Mouse (Mus musculus): ENCODE results near the gene Spryd4.
"Not testable (repeated sequence)": the region's sequence is repeated elsewhere in the genome, so short reads cannot be mapped to it uniquely, and the experiment has no call there.

Spryd4 gene

DNA sequence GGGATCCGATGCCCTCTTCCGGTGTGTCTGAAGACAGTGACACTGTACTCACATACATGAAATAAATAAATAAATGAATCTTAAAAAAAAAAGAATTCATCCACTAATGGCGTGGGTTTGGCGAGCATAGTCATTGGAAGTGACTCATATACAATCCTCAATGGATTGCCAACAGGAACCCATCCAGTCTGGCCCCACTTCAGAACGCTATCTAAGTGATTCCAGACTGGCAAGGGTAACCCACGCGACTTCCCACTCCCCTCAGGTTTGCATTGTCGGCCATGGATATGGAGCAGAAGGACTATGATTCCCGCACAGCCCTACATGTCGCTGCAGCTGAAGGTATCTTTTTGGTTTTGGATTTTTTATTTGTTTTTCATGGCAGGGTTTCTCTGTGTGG lies 3.3 kb downstream of the Spryd4 start:
- Histone ChIP-seq H3K4me3 (replicated peaks; ENCODE audit: low read length) (no peak overlapping the region), H3K36me3 (ENCODE audit: insufficient read depth, low read length) (peaks cover 62% of the 10 kb centered on the region), H3K4me1 (replicated peaks; ENCODE audit: low read depth, low read length) (peaks cover 67% of the 10 kb centered on the region), H3K27me3 (ENCODE audit: insufficient read depth, low read length) (peaks cover 2% of the 10 kb centered on the region), H3K9me3 (ENCODE audit: low read length) (no peaks in the 10 kb centered on the region)
- TF ChIP-seq CTCF (conservative IDR thresholded peaks at IDR 0.05; ENCODE audit: low read length) (no peak), NANOG (IDR thresholded peaks at IDR 0.05; ENCODE audit: borderline replicate concordance, low read length) (no peak), POU5F1 (IDR thresholded peaks at IDR 0.05; ENCODE audit: borderline replicate concordance, low read length) (no peak)

GRCm38 (mm10) chr10:128204941-128205340 lies 6.7 kb downstream of the Spryd4 start:
- Histone ChIP-seq H3K4me3 (replicated peaks; ENCODE audit: low read length) (peak overlapping the region; percentile 45), H3K9me3 (ENCODE audit: low read length) (no peaks in the 10 kb centered on the region), H3K27me3 (ENCODE audit: insufficient read depth, low read length) (no peaks in the 10 kb centered on the region), H3K4me1 (replicated peaks; ENCODE audit: low read depth, low read length) (peaks cover 59% of the 10 kb centered on the region), H3K36me3 (ENCODE audit: insufficient read depth, low read length) (peaks cover 73% of the 10 kb centered on the region)
- no peak for TF ChIP-seq NANOG (IDR thresholded peaks at IDR 0.05; ENCODE audit: borderline replicate concordance, low read length)
- TF ChIP-seq CTCF (conservative IDR thresholded peaks at IDR 0.05; ENCODE audit: low read length) = no peak
- TF ChIP-seq POU5F1 (IDR thresholded peaks at IDR 0.05; ENCODE audit: borderline replicate concordance, low read length) = no peak

- peaks cover 52% of the 10 kb centered on the region for H3K36me3 ChIP-seq (ENCODE audit: insufficient read depth, low read length)
- H3K27me3 ChIP-seq (ENCODE audit: insufficient read depth, low read length) = no peaks in the 10 kb centered on the region
- H3K4me1 ChIP-seq (replicated peaks; ENCODE audit: low read depth, low read length) = peaks cover 55% of the 10 kb centered on the region
- no peaks in the 10 kb centered on the region for H3K9me3 ChIP-seq (ENCODE audit: low read length)
- no peak overlapping the region for H3K4me3 ChIP-seq (replicated peaks; ENCODE audit: low read length)
- no peak for TF ChIP-seq NANOG (IDR thresholded peaks at IDR 0.05; ENCODE audit: borderline replicate concordance, low read length)
- no peak for TF ChIP-seq POU5F1 (IDR thresholded peaks at IDR 0.05; ENCODE audit: borderline replicate concordance, low read length)
- TF ChIP-seq CTCF (conservative IDR thresholded peaks at IDR 0.05; ENCODE audit: low read length) = no peak
Observed at GRCm38 (mm10) chr10:128201856-128202255, 9.8 kb downstream of the Spryd4 start.

DNA sequence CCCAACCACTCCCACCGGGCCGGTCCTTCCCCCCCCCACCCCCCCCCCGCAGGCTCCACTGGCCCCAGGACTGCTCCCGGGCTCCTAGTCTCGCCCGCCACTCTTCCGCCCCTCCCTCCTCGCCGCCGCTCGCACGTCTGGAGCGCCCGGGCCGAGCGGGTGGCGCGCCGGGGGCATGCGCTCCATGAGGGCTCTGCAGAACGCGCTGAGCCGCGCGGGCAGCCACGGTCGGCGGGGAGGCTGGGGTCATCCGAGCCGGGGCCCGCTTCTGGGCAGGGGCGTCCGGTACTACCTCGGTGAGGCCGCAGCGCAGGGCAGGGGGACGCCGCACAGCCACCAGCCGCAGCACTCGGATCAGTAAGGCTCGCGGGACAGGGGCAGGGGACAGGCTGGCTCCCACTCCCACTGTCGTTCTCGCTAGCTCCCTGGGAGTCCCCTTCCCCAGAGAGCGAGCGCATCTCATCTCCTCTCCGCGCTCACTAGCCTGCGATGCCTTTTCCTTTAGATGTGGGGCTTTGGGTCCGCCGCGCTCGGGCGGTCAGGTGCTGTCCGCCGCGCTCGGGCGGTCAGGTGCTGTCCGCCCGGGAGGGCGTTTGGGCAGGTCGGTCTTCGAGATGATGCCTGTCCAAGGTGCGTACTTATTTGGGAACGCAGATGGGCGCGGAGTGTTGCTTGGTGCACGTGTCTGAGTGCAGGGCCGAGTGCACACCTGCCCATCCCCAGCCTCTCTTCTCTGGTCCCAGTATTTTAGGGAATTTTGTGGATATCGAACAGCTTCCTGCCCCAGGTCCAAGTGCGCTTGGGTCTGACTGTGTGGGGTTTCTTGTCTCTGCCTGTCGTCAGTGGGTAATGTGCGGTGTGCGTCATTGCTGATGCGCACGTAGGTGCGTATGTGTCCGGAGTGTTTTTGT lies 16.8 kb downstream of the Spryd4 start:
- peak overlapping the region; percentile 97 for H3K4me3 ChIP-seq (replicated peaks; ENCODE audit: low read length)
- peaks cover 9% of the 10 kb centered on the region for H3K36me3 ChIP-seq (ENCODE audit: insufficient read depth, low read length)
- H3K27me3 ChIP-seq (ENCODE audit: insufficient read depth, low read length) = peaks cover 10% of the 10 kb centered on the region
- no peak for TF ChIP-seq POU5F1 (IDR thresholded peaks at IDR 0.05; ENCODE audit: borderline replicate concordance, low read length)
- TF ChIP-seq CTCF (conservative IDR thresholded peaks at IDR 0.05; ENCODE audit: low read length) = no peak
- no peak for TF ChIP-seq NANOG (IDR thresholded peaks at IDR 0.05; ENCODE audit: borderline replicate concordance, low read length)
- H3K9me3 ChIP-seq (ENCODE audit: low read length) = no peaks in the 10 kb centered on the region
- H3K4me1 ChIP-seq (replicated peaks; ENCODE audit: low read depth, low read length) = peaks cover 32% of the 10 kb centered on the region

DNA sequence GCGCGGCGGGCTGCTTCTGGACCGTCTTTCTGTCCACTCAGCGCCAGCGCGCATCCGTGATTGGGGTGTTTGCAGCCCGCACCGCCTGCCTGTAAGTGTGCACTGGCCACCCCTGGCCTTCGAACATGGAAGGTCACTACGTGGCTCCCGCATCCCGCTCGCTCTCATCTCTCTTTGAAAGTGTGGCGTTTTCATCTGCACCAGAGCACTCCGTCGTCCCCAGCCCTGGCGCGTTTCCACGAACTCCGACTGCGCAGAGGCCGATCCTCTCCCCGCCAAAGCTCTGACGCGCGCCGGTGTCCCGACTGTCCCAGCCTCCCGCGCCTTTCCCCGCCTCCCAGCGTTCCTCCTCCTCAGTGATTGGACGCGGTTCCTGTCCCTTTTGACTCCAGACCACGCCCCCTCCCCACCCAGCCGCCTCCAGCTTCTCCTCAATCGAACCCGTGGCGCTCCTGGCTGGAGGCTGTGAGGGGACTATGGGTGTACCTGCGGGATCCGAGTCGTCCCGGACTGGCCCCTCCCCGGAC lies 17.5 kb downstream of the Spryd4 start, which contains the start of gene Gls2:
Gls2 (plus strand) TSS at position 434 of the 527 bp plus-strand sequence.
- Histone ChIP-seq H3K4me1 (replicated peaks; ENCODE audit: low read depth, low read length) (peaks cover 28% of the 10 kb centered on the region), H3K9me3 (ENCODE audit: low read length) (no peaks in the 10 kb centered on the region), H3K27me3 (ENCODE audit: insufficient read depth, low read length) (peaks cover 10% of the 10 kb centered on the region), H3K36me3 (ENCODE audit: insufficient read depth, low read length) (peaks cover 2% of the 10 kb centered on the region), H3K4me3 (replicated peaks; ENCODE audit: low read length) (peak within 1 kb of the TSS; percentile 97)
- no peak for TF ChIP-seq NANOG (IDR thresholded peaks at IDR 0.05; ENCODE audit: borderline replicate concordance, low read length)
- TF ChIP-seq CTCF (conservative IDR thresholded peaks at IDR 0.05; ENCODE audit: low read length) = no peak
- no peak for TF ChIP-seq POU5F1 (IDR thresholded peaks at IDR 0.05; ENCODE audit: borderline replicate concordance, low read length)

- no peak overlapping the region for H3K4me3 ChIP-seq (replicated peaks; ENCODE audit: low read length)
- no peak for TF ChIP-seq CTCF (conservative IDR thresholded peaks at IDR 0.05; ENCODE audit: low read length)
- TF ChIP-seq NANOG (IDR thresholded peaks at IDR 0.05; ENCODE audit: borderline replicate concordance, low read length) = no peak
- no peak for TF ChIP-seq POU5F1 (IDR thresholded peaks at IDR 0.05; ENCODE audit: borderline replicate concordance, low read length)
- H3K36me3 ChIP-seq (ENCODE audit: insufficient read depth, low read length) = no peaks in the 10 kb centered on the region
- peaks cover 10% of the 10 kb centered on the region for H3K27me3 ChIP-seq (ENCODE audit: insufficient read depth, low read length)
- no peaks in the 10 kb centered on the region for H3K9me3 ChIP-seq (ENCODE audit: low read length)
- H3K4me1 ChIP-seq (replicated peaks; ENCODE audit: low read depth, low read length) = peaks cover 24% of the 10 kb centered on the region
Observed at GRCm38 (mm10) chr10:128193113-128193512, 18.5 kb downstream of the Spryd4 start.

DNA sequence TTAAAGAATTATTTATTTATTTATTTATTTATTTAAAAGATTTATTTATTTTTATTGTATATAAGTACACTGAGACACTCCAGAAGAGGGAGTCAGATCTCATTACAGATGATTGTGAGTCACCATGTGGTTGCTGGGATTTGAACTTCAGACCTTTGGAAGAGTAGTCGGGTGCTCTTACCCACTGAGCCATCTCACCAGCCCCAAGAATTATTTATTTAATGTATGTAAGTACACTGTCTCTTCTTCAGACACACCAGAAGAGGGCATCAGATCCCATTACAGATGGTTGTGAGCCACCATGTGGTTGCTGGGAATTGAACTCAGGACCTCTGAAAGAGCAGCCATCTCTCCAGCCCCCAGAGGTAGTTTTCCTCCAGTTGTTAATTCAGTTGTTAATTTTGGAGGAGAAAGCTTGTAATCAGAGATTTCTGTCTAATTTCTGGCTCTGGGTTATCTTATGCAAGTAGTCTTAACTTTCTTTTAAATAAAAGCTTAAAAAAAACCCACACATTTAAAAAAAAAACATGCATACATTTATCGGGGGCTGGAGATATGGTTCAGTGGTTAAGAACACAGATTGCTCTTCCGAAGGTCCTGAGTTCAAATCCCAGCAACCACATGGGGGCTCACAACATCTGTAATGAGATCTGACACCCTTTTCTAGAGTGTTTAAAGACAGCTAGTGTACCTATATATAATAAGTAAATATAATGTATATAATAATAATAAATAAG lies 19.4 kb downstream of the Spryd4 start:
- peaks cover 10% of the 10 kb centered on the region for H3K27me3 ChIP-seq (ENCODE audit: insufficient read depth, low read length)
- peaks cover 26% of the 10 kb centered on the region for H3K4me1 ChIP-seq (replicated peaks; ENCODE audit: low read depth, low read length)
- H3K9me3 ChIP-seq (ENCODE audit: low read length); H3K4me3 ChIP-seq (replicated peaks; ENCODE audit: low read length); H3K36me3 ChIP-seq (ENCODE audit: insufficient read depth, low read length): not testable (repeated sequence)

DNA sequence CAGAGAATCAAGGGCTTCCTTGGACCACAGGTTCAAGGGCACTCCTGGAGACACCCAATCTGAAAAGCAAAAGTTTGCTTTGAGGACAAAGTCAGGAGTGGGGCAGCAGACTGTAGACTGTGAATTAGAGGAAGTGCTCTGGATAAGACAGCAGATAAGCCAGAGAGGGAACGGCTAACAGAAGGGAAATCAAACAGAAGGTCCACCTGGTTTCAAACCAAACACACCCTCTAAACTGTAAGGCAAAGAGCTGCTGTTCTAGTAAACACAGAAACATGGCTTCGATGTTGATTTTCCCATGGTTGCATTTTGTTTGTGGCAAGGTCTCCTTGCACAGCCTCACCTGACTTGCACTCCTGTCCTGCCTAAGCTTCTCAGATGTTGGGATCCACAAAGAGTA lies 20.1 kb downstream of the Spryd4 start:
- TF ChIP-seq CTCF (conservative IDR thresholded peaks at IDR 0.05; ENCODE audit: low read length) (no peak), POU5F1 (IDR thresholded peaks at IDR 0.05; ENCODE audit: borderline replicate concordance, low read length) (no peak), NANOG (IDR thresholded peaks at IDR 0.05; ENCODE audit: borderline replicate concordance, low read length) (no peak)
- peaks cover 10% of the 10 kb centered on the region for H3K27me3 ChIP-seq (ENCODE audit: insufficient read depth, low read length)
- H3K4me3 ChIP-seq (replicated peaks; ENCODE audit: low read length) = no peak overlapping the region
- no peaks in the 10 kb centered on the region for H3K9me3 ChIP-seq (ENCODE audit: low read length)
- H3K4me1 ChIP-seq (replicated peaks; ENCODE audit: low read depth, low read length) = peaks cover 33% of the 10 kb centered on the region
- no peaks in the 10 kb centered on the region for H3K36me3 ChIP-seq (ENCODE audit: insufficient read depth, low read length)
